ENCODE assay signal across 9 mouse cellular contexts in the genomic region with DNA sequence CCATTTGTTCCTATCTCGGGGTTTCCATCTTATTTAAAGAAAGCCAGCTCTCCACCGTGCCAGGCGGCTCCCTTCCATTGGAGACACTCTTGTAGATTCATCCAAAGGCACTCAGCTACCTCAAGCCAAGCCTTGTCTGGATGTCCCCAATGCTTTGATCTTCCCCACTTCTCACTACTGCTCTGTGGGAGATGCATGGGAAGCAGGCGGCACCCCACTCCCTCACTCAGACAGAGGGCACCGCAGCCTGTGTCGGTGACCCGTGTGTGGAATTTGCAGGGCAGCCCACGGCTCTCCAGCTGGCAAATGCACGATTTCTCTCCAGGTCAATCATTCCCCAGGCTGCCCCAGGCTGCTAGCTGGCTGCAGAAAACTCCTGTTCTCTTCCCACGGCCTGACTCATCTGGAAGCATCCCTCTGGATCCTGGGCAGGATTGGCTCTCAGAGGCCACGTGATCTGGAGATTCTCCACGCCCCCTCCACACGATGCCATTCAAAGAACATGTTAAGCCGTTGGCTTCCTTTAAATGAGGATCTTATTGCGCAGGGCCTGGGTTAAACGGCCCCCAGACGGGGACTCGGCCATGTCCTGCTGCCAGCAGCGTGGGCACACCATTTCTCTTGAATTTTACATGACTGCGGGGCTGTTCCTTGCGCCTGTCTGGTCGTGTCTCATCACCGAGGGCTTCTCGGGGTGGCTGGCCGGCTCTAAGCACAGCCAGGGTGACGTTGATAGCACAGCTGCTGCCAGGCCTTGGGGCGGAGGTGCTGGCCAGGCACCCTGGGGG. TPM values are rescaled to one million over a fixed set of nuclear protein-coding genes. Genes with fewer than 3 reads are reported as not detected.
A peak's percentile ranks its signal among the peaks of the same experiment; 100 is the strongest.
DNase-seq lines count a peak whose midpoint lies in the region; ATAC-seq lines count a peak whose summit lies in the region.
"Had no signal": no experiment of that assay in that cellular context is flagged by ENCODE, and none has a peak within 500 bp of the region (broad histone marks: within the 10 kb centered on the region; RNA-seq: fewer than 3 reads in every experiment).

No protein-coding gene starts in this region.

- H3K27me3 ChIP-seq in forebrain, embryonic 14.5 days (replicated peaks; ENCODE audit: control insufficient read depth, insufficient read depth, low read length) = no peaks in the 10 kb centered on the region
- no peaks in the 10 kb centered on the region for H3K27me3 ChIP-seq in intestine, embryonic 15.5 days (replicated peaks)
- peaks cover 33% of the 10 kb centered on the region for H3K27me3 ChIP-seq in limb, embryonic 12.5 days

- WGBS in forebrain, embryonic 14.5 days = 16% methylated on average over 27 of the region's 27 CpGs
- WGBS in intestine, embryonic 15.5 days = 20% methylated on average over 27 of the region's 27 CpGs
- 19% methylated on average over 27 of the region's 27 CpGs for WGBS in limb, embryonic 12.5 days

- peak; percentile 41 for DNase-seq in adrenal gland, postnatal 14 days
- no peak for DNase-seq in adrenal gland, adult 18-20 months (ENCODE audit: low spot score in 2 of 2)
- DNase-seq in Muller cell, postnatal 12 days (ENCODE audit: inconsistent ontology term) = peak; percentile 97
- peak; percentile 91 for DNase-seq in forebrain, embryonic 14.5 days (ENCODE audit: low spot score)
- peak; percentile 80 to 81 for DNase-seq in right cerebral cortex, adult 2 months (ENCODE audit: low spot score in 2 of 2)
- DNase-seq in thymus, postnatal 0 days (ENCODE audit: low spot score) = no peak

- peak overlapping the region; percentile 55 for H3K9ac ChIP-seq in forebrain, embryonic 14.5 days (ENCODE audit: low read length)
- H3K9ac ChIP-seq in intestine, embryonic 15.5 days = no peak overlapping the region
- peak overlapping the region; percentile 47; the same call in 1 of the 2 replicates for H3K9ac ChIP-seq in limb, embryonic 12.5 days (replicated peaks)

- peak overlapping the region; percentile 57 for H3K4me2 ChIP-seq in forebrain, embryonic 14.5 days (ENCODE audit: low read length)
- peak overlapping the region; percentile 60 for H3K4me2 ChIP-seq in intestine, embryonic 15.5 days (replicated peaks)
- peak overlapping the region; percentile 60 for H3K4me2 ChIP-seq in limb, embryonic 12.5 days

- peak overlapping the region; percentile 23 for H3K4me3 ChIP-seq in forebrain, embryonic 14.5 days (ENCODE audit: low read depth, low read length)
- 0 out of 2 replicates have a peak overlapping the region, but pooled peaks have one; percentile 10 for H3K4me3 ChIP-seq in intestine, embryonic 15.5 days (replicated peaks)
- peak overlapping the region; percentile 26 for H3K4me3 ChIP-seq in limb, embryonic 12.5 days (replicated peaks)

- ATAC-seq in forebrain, embryonic 14.5 days = peak; percentile 92
- ATAC-seq in intestine, embryonic 15.5 days = peak; percentile 73
- 0 out of 2 replicates have a peak, but pooled peaks have one; percentile 58 for ATAC-seq in limb, embryonic 12.5 days (ENCODE audit: insufficient number of reproducible peaks, insufficient read depth, low FRiP score, low TSS enrichment, low read depth)

- no peaks in the 10 kb centered on the region for H3K9me3 ChIP-seq in forebrain, embryonic 14.5 days (replicated peaks; ENCODE audit: control insufficient read depth, low read length)
- H3K9me3 ChIP-seq in intestine, embryonic 15.5 days = no peaks in the 10 kb centered on the region
- no peaks in the 10 kb centered on the region for H3K9me3 ChIP-seq in limb, embryonic 12.5 days

- H3K27ac ChIP-seq in forebrain, embryonic 14.5 days (ENCODE audit: low read depth, low read length) = 0 out of 2 replicates have a peak overlapping the region, but pooled peaks have one; percentile 5
- H3K27ac ChIP-seq in intestine, embryonic 15.5 days = no peak overlapping the region
- H3K27ac ChIP-seq in limb, embryonic 12.5 days = no peak overlapping the region

- H3K4me1 ChIP-seq in forebrain, embryonic 14.5 days (ENCODE audit: control insufficient read depth, insufficient read depth, low read length) = peaks cover 11% of the 10 kb centered on the region; the same call in 1 of the 2 replicates
- 0 out of 2 replicates have a peak, but pooled peaks cover 3% of the 10 kb centered on the region for H3K4me1 ChIP-seq in intestine, embryonic 15.5 days (replicated peaks)
- H3K4me1 ChIP-seq in limb, embryonic 12.5 days (replicated peaks) = peaks cover 11% of the 10 kb centered on the region

- no peaks in the 10 kb centered on the region for H3K36me3 ChIP-seq in forebrain, embryonic 14.5 days (ENCODE audit: control insufficient read depth, insufficient read depth, low read length)
- H3K36me3 ChIP-seq in intestine, embryonic 15.5 days = no peaks in the 10 kb centered on the region
- H3K36me3 ChIP-seq in limb, embryonic 12.5 days = no peaks in the 10 kb centered on the region

RNA-seq across cellular contexts. Expression of a gene that starts 58.9 kb away (rescaled TPM):
- total RNA-seq in adrenal gland, postnatal 14 days (2021) = 0.22 and 1.1 TPM in 2 replicates
- total RNA-seq in adrenal gland, adult 18-20 months (2021) = not detected
- not detected in 2 replicates for polyA plus RNA-seq in forebrain, embryonic 14.5 days (2014; fragmentation: Nextera tagmentation; extraction: Ambion mirVana)
- 0.09 and 0.18 TPM in 2 replicates for polyA plus RNA-seq in intestine, embryonic 15.5 days (2015; fragmentation: Nextera tagmentation; extraction: Ambion mirVana)
- polyA plus RNA-seq in limb, embryonic 12.5 days (2016; fragmentation: Nextera tagmentation; extraction: Ambion mirVana) = 0.60 and 0.75 TPM in 2 replicates
- polyA plus RNA-seq in thymus, postnatal 0 days (2015; fragmentation: Nextera tagmentation; extraction: Ambion mirVana) = 0.14 TPM in 1 of 2 replicates, not detected in the other
- total RNA-seq: gastrocnemius, postnatal 4 days had no signal

Comparison
In these comparisons a context has a peak if more than half of its experiments do, and no peak if none do; other contexts are left out.
1. DNase-seq: peak in adrenal gland, postnatal 14 days (single experiment), Muller cell, postnatal 12 days (single experiment), forebrain, embryonic 14.5 days (single experiment) and right cerebral cortex, adult 2 months (2 of 2); none in adrenal gland, adult 18-20 months (0 of 2) and thymus, postnatal 0 days (single experiment).
2. Peak in every context shown above with its lines, with median percentiles within 50 percentile points of each other: ATAC-seq, H3K4me2 ChIP-seq and H3K4me3 ChIP-seq.